ENCODE assay signal across 28 mouse cellular contexts in genomic region chr10:4532731-4533130, GRCm38 (mm10). TPM values are rescaled to one million over a fixed set of nuclear protein-coding genes. Genes with fewer than 3 reads are reported as not detected.
A peak's percentile ranks its signal among the peaks of the same experiment; 100 is the strongest.
DNase-seq lines count a peak whose midpoint lies in the region; ATAC-seq lines count a peak whose summit lies in the region.
"Had no signal": no experiment of that assay in that cellular context is flagged by ENCODE, and none has a peak within 500 bp of the region (broad histone marks: within the 10 kb centered on the region; RNA-seq: fewer than 3 reads in every experiment).

No protein-coding gene starts in this region.

- no peaks in the 10 kb centered on the region for H3K36me3 ChIP-seq in kidney, embryonic 14.5 days (ENCODE audit: control insufficient read depth, insufficient read depth, low read length)
- H3K36me3 ChIP-seq in kidney, embryonic 16.5 days (ENCODE audit: insufficient read depth, low read length) = no peaks in the 10 kb centered on the region
- H3K36me3 ChIP-seq: embryonic facial prominence, embryonic 13.5 days; embryonic facial prominence, embryonic 15.5 days; forebrain, embryonic 10.5 days; forebrain, embryonic 12.5 days; G1E had no signal

- intact Hi-C loops in heart, postnatal 10 days (cut with DNase I) = no loop called here

- H3K27ac ChIP-seq in kidney, embryonic 14.5 days (ENCODE audit: low read depth, low read length) = peak overlapping the region; percentile 48; the same call in 1 of the 2 replicates
- H3K27ac ChIP-seq in kidney, embryonic 16.5 days (ENCODE audit: low read length) = peak overlapping the region; percentile 76
- H3K27ac ChIP-seq: embryonic facial prominence, embryonic 13.5 days; embryonic facial prominence, embryonic 15.5 days; forebrain, embryonic 10.5 days; forebrain, embryonic 12.5 days had no signal

- H3K4me2 ChIP-seq in kidney, embryonic 14.5 days (replicated peaks; ENCODE audit: low read depth, low read length) = no peak overlapping the region
- no peak overlapping the region for H3K4me2 ChIP-seq in kidney, embryonic 16.5 days (replicated peaks; ENCODE audit: low read depth, low read length)
- H3K4me2 ChIP-seq: embryonic facial prominence, embryonic 13.5 days; embryonic facial prominence, embryonic 15.5 days; forebrain, embryonic 12.5 days had no signal

- H3K4me1 ChIP-seq in kidney, embryonic 14.5 days (ENCODE audit: control insufficient read depth, insufficient read depth, low read length) = 0 out of 2 replicates have a peak, but pooled peaks cover 3% of the 10 kb centered on the region
- H3K4me1 ChIP-seq in kidney, embryonic 16.5 days (ENCODE audit: insufficient read depth, low read length) = peaks cover 25% of the 10 kb centered on the region
- H3K4me1 ChIP-seq: embryonic facial prominence, embryonic 13.5 days; embryonic facial prominence, embryonic 15.5 days had no signal

- 69% methylated on average over 6 of the region's 6 CpGs for WGBS in kidney, embryonic 14.5 days
- WGBS in kidney, embryonic 16.5 days = 62% methylated on average over 6 of the region's 6 CpGs

- H3K27me3 ChIP-seq in kidney, embryonic 14.5 days (ENCODE audit: control insufficient read depth, insufficient read depth, low read length) = no peaks in the 10 kb centered on the region
- H3K27me3 ChIP-seq in kidney, embryonic 16.5 days (ENCODE audit: insufficient read depth, low read length) = no peaks in the 10 kb centered on the region
- H3K27me3 ChIP-seq: CH12.LX; embryonic facial prominence, embryonic 13.5 days; embryonic facial prominence, embryonic 15.5 days; forebrain, embryonic 12.5 days; Patski had no signal

- no peak overlapping the region for H3K4me3 ChIP-seq in kidney, embryonic 14.5 days (ENCODE audit: low read length)
- no peak overlapping the region for H3K4me3 ChIP-seq in kidney, embryonic 16.5 days (ENCODE audit: low read length)
- H3K4me3 ChIP-seq: embryonic facial prominence, embryonic 13.5 days; embryonic facial prominence, embryonic 15.5 days; erythroblast, embryonic 14.5 days; forebrain, embryonic 10.5 days; forebrain, embryonic 12.5 days had no signal

- no peak for ATAC-seq in kidney, embryonic 14.5 days (ENCODE audit: low FRiP score, low TSS enrichment)
- no peak for ATAC-seq in kidney, embryonic 16.5 days (ENCODE audit: low FRiP score, low TSS enrichment)
- ATAC-seq: CD4-positive, CD25-positive, alpha-beta regulatory T cell, adult 4 months; forebrain, embryonic 14.5 days; Patski had no signal

- H3K9me3 ChIP-seq in kidney, embryonic 14.5 days (ENCODE audit: control insufficient read depth, low read length) = no peaks in the 10 kb centered on the region
- H3K9me3 ChIP-seq in kidney, embryonic 16.5 days (ENCODE audit: low read length) = no peaks in the 10 kb centered on the region
- H3K9me3 ChIP-seq: embryonic facial prominence, embryonic 13.5 days; embryonic facial prominence, embryonic 15.5 days; forebrain, embryonic 10.5 days; forebrain, embryonic 12.5 days; G1E had no signal

- H3K9ac ChIP-seq in kidney, embryonic 14.5 days (ENCODE audit: low read depth, low read length) = no peak overlapping the region
- H3K9ac ChIP-seq in kidney, embryonic 16.5 days (replicated peaks; ENCODE audit: low read length) = no peak overlapping the region
- H3K9ac ChIP-seq: embryonic facial prominence, embryonic 13.5 days; embryonic facial prominence, embryonic 15.5 days; forebrain, embryonic 12.5 days had no signal

- DNase-seq in heart, adult 11 months = peak; percentile 61
- DNase-seq in heart, postnatal 10 days = no peak
- DNase-seq in kidney, postnatal 10 days = no peak
- no peak for DNase-seq in kidney, postnatal 4 days
- DNase-seq in ZHBTc4 (ENCODE audit: low read depth, low spot score) = peak; percentile 9
- DNase-seq: adrenal gland, postnatal 10 days; adrenal gland, postnatal 25 days; B cell, adult 2 months; cerebellum, adult 11 months; cerebellum, adult 18-20 months; cerebellum, adult 8-10 months; cerebellum, adult 9-11 months; cerebellum, postnatal 14 days; cerebellum, postnatal 36 days; embryo, embryonic 11 days had no signal

RNA-seq across cellular contexts. Expression of gene Ccdc170, which starts 50.4 kb away (rescaled TPM):
- under 1 TPM; 0.07 to 0.34 TPM for total RNA-seq in heart, postnatal 10 days (2021)
- 0.47 and 1.0 TPM in 2 replicates for polyA plus RNA-seq in kidney, embryonic 14.5 days (2014; fragmentation: Nextera tagmentation; extraction: Ambion mirVana)
- polyA plus RNA-seq in kidney, embryonic 16.5 days (2015; fragmentation: Nextera tagmentation; extraction: Ambion mirVana) = 2.2 and 3.9 TPM in 2 replicates
- total RNA-seq: CH12.LX; common myeloid progenitor, adult 5-6 weeks; G1E had no signal
- polyA plus RNA-seq: erythroblast, embryonic 14.5 days; forebrain, embryonic 10.5 days; G1E had no signal

Comparison
In these comparisons a context has a peak if more than half of its experiments do, and no peak if none do; other contexts are left out.
1. DNase-seq: peak in heart, adult 11 months (single experiment) and ZHBTc4 (single experiment); none in heart, postnatal 10 days (0 of 2), kidney, postnatal 10 days (single experiment) and kidney, postnatal 4 days (0 of 2).